Mouse (Mus musculus): ENCODE measurements around the gene Trnau1ap. TPM values are rescaled to one million over a fixed set of nuclear protein-coding genes. Genes with fewer than 3 reads are reported as not detected.

Trnau1ap gene
- polyA plus RNA-seq, 1 experiment from 2014 or later: 91.8 TPM

GRCm38 (mm10) chr4:132331960-132332359 is 2.6 kb upstream of the Trnau1ap start:
- WGBS: 87% methylated on average over 3 of the region's 3 CpGs
- Histone ChIP-seq H3K27me3 (ENCODE audit: poor library complexity, severe bottlenecking) (no peaks in the 10 kb centered on the region), H3K27ac (no peak overlapping the region), H3K9me3 (no peaks in the 10 kb centered on the region), H3K4me3 (no peak overlapping the region), H3K36me3 (replicated peaks) (peaks cover 68% of the 10 kb centered on the region), H3K4me1 (peaks cover 24% of the 10 kb centered on the region)
- no peak for DNase-seq (ENCODE audit: extremely low spot score, low spot score)

- Histone ChIP-seq H3K4me1 (peaks cover 24% of the 10 kb centered on the region), H3K27me3 (ENCODE audit: poor library complexity, severe bottlenecking) (no peaks in the 10 kb centered on the region), H3K9me3 (no peaks in the 10 kb centered on the region), H3K36me3 (replicated peaks) (peaks cover 62% of the 10 kb centered on the region), H3K27ac (peak overlapping the region; percentile 94), H3K4me3 (peak overlapping the region; percentile 81)
- no peak for DNase-seq (ENCODE audit: extremely low spot score, low spot score)
- 11% methylated on average over 10 of the region's 10 CpGs for WGBS
Measured at GRCm38 (mm10) chr4:132329835-132330354, 557 bp upstream of the Trnau1ap start.

- peaks cover 24% of the 10 kb centered on the region for H3K4me1 ChIP-seq
- peak overlapping the region; percentile 81 for H3K4me3 ChIP-seq
- peaks cover 62% of the 10 kb centered on the region for H3K36me3 ChIP-seq (replicated peaks)
- no peaks in the 10 kb centered on the region for H3K9me3 ChIP-seq
- H3K27ac ChIP-seq: peak overlapping the region; percentile 94
- no peaks in the 10 kb centered on the region for H3K27me3 ChIP-seq (ENCODE audit: poor library complexity, severe bottlenecking)
- WGBS: 47% methylated on average over 14 of the region's 14 CpGs
- DNase-seq (ENCODE audit: extremely low spot score, low spot score): no peak
Measured at GRCm38 (mm10) chr4:132328391-132328982, 851 bp downstream of the Trnau1ap start.

GRCm38 (mm10) chr4:132326481-132326880 is 2.9 kb downstream of the Trnau1ap start:
- Histone ChIP-seq H3K9me3 (no peaks in the 10 kb centered on the region), H3K4me3 (no peak overlapping the region), H3K27ac (no peak overlapping the region), H3K27me3 (ENCODE audit: poor library complexity, severe bottlenecking) (no peaks in the 10 kb centered on the region), H3K4me1 (peaks cover 24% of the 10 kb centered on the region), H3K36me3 (replicated peaks) (peaks cover 61% of the 10 kb centered on the region)
- DNase-seq (ENCODE audit: extremely low spot score, low spot score): no peak
- WGBS: 88% methylated on average over 5 of the region's 5 CpGs

GRCm38 (mm10) chr4:132315711-132316110 is 13.6 kb downstream of the Trnau1ap start:
- Histone ChIP-seq H3K9me3 (no peaks in the 10 kb centered on the region), H3K27ac (no peak overlapping the region), H3K36me3 (replicated peaks) (peaks cover 94% of the 10 kb centered on the region), H3K4me3 (no peak overlapping the region), H3K27me3 (ENCODE audit: poor library complexity, severe bottlenecking) (no peaks in the 10 kb centered on the region), H3K4me1 (no peaks in the 10 kb centered on the region)
- no peak for DNase-seq (ENCODE audit: extremely low spot score, low spot score)
- WGBS: 91% methylated on average over 8 of the region's 8 CpGs

- no peak for DNase-seq (ENCODE audit: extremely low spot score, low spot score)
- 93% methylated on average over 5 of the region's 5 CpGs for WGBS
- peaks cover 82% of the 10 kb centered on the region for H3K36me3 ChIP-seq (replicated peaks)
- no peaks in the 10 kb centered on the region for H3K27me3 ChIP-seq (ENCODE audit: poor library complexity, severe bottlenecking)
- no peaks in the 10 kb centered on the region for H3K9me3 ChIP-seq
- H3K27ac ChIP-seq: no peak overlapping the region
- H3K4me1 ChIP-seq: peaks cover 15% of the 10 kb centered on the region
- no peak overlapping the region for H3K4me3 ChIP-seq
Measured at GRCm38 (mm10) chr4:132312627-132313026, 16.7 kb downstream of the Trnau1ap start.

GRCm38 (mm10) chr4:132311801-132312200 is 17.5 kb downstream of the Trnau1ap start:
- Histone ChIP-seq H3K36me3 (replicated peaks) (peaks cover 74% of the 10 kb centered on the region), H3K27me3 (ENCODE audit: poor library complexity, severe bottlenecking) (no peaks in the 10 kb centered on the region), H3K4me1 (peaks cover 15% of the 10 kb centered on the region), H3K4me3 (no peak overlapping the region), H3K9me3 (no peaks in the 10 kb centered on the region), H3K27ac (no peak overlapping the region)
- 50% methylated on average over 3 of the region's 3 CpGs for WGBS
- no peak for DNase-seq (ENCODE audit: extremely low spot score, low spot score)

GRCm38 (mm10) chr4:132311209-132311608 is 18.1 kb downstream of the Trnau1ap start:
- Histone ChIP-seq H3K9me3 (no peaks in the 10 kb centered on the region), H3K4me1 (peaks cover 15% of the 10 kb centered on the region), H3K27me3 (ENCODE audit: poor library complexity, severe bottlenecking) (no peaks in the 10 kb centered on the region), H3K36me3 (replicated peaks) (peaks cover 68% of the 10 kb centered on the region), H3K4me3 (no peak overlapping the region), H3K27ac (no peak overlapping the region)
- 27% methylated on average over 1 of the region's 1 CpGs for WGBS
- DNase-seq (ENCODE audit: extremely low spot score, low spot score): no peak

- Histone ChIP-seq H3K9me3 (no peaks in the 10 kb centered on the region), H3K27ac (peak overlapping the region; percentile 95), H3K4me1 (peaks cover 15% of the 10 kb centered on the region), H3K36me3 (replicated peaks) (peaks cover 59% of the 10 kb centered on the region), H3K27me3 (ENCODE audit: poor library complexity, severe bottlenecking) (no peaks in the 10 kb centered on the region), H3K4me3 (peak overlapping the region; percentile 89)
- WGBS: 39% methylated on average over 10 of the region's 10 CpGs
- peak; percentile 39 for DNase-seq (ENCODE audit: extremely low spot score, low spot score)
Measured at GRCm38 (mm10) chr4:132309849-132310472, 19.4 kb downstream of the Trnau1ap start.

- H3K4me1 ChIP-seq: peaks cover 15% of the 10 kb centered on the region
- no peaks in the 10 kb centered on the region for H3K9me3 ChIP-seq
- no peaks in the 10 kb centered on the region for H3K27me3 ChIP-seq (ENCODE audit: poor library complexity, severe bottlenecking)
- H3K4me3 ChIP-seq: peak overlapping the region; percentile 89
- H3K27ac ChIP-seq: peak overlapping the region; percentile 95
- 1% methylated on average over 15 of the region's 15 CpGs for WGBS
- DNase-seq (ENCODE audit: extremely low spot score, low spot score): no peak
- peaks cover 52% of the 10 kb centered on the region for H3K36me3 ChIP-seq (replicated peaks)
Measured at GRCm38 (mm10) chr4:132309140-132309848, 20.0 kb downstream of the Trnau1ap start.

GRCm38 (mm10) chr4:132308437-132309139 is 20.8 kb downstream of the Trnau1ap start:
- Histone ChIP-seq H3K4me3 (peak overlapping the region; percentile 89), H3K27ac (peak overlapping the region; percentile 95), H3K4me1 (peaks cover 15% of the 10 kb centered on the region), H3K27me3 (ENCODE audit: poor library complexity, severe bottlenecking) (no peaks in the 10 kb centered on the region), H3K9me3 (no peaks in the 10 kb centered on the region), H3K36me3 (replicated peaks) (peaks cover 45% of the 10 kb centered on the region)
- DNase-seq (ENCODE audit: extremely low spot score, low spot score): peak; percentile 90
- WGBS: 2% methylated on average over 41 of the region's 41 CpGs

GRCm38 (mm10) chr4:132306004-132306403 is 23.3 kb downstream of the Trnau1ap start:
- no peak overlapping the region for H3K27ac ChIP-seq
- no peaks in the 10 kb centered on the region for H3K9me3 ChIP-seq
- no peak for DNase-seq (ENCODE audit: extremely low spot score, low spot score)
- 84% methylated on average over 6 of the region's 6 CpGs for WGBS
- no peak overlapping the region for H3K4me3 ChIP-seq
- H3K4me1 ChIP-seq: peaks cover 30% of the 10 kb centered on the region
- peaks cover 4% of the 10 kb centered on the region; the same call in 1 of the 2 replicates for H3K27me3 ChIP-seq (ENCODE audit: poor library complexity, severe bottlenecking)
- peaks cover 19% of the 10 kb centered on the region for H3K36me3 ChIP-seq (replicated peaks)
